Mouse (Mus musculus) spleen, adult 12 weeks (tissue): ENCODE data around the gene Erich6b.

Experiments used
- DNase-seq: peaks from one replicate; pipeline ENCODE4 v3.0.0; 2022; ENCODE audit warnings: low spot score

Erich6b gene

DNA sequence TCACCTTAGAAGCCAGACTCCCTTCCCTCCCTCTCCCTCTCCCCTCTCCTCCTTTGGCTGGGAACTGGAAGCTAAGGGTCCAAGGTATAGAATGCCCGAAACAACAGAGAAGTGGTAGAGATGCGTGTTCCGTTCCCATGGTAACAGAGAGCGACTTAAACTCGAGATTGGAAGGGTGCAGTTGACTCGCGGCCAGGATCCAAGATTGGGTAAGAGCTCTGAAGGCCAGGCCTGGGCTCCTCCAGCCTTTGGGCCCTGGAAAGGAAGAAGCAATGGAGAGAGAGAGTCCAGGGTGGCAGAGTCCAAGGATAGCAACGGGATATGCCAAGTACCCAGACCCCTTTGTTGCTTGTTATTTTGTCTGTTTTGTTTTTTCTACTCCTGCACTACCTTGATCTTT is at the start of gene Erich6b:
Erich6b (plus strand) TSS at position 180 of the 400 bp plus-strand sequence.
- no peak for DNase-seq

DNA sequence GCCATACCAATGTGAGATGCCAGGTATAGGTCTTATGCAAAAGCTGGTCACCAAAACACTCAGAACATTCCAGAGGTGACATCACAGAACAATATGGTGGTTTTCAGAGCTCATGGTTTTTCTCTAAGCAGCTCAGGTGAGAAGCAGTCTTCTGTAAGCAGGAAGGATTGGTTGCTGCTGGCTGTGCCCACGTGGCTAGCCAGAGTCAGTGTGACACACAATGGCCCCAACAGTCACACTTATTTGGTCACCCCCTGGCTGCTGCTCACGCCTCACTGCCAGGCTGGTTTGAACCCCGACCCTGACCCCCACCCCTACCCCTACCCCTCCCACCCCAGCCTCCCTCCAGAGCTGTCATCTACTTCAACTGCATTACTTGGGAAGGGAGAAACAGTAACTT is 49.1 kb upstream of the Erich6b start, which contains the start of gene Spert:
Spert (minus strand) TSS at position 139 of the 400 bp plus-strand sequence.
- no peak for DNase-seq

GRCm38 (mm10) chr14:75609176-75609575 is 32.9 kb upstream of the Erich6b start:
- no peak for DNase-seq

- no peak for DNase-seq
Measured at GRCm38 (mm10) chr14:75616375-75616774, 25.7 kb upstream of the Erich6b start.

DNA sequence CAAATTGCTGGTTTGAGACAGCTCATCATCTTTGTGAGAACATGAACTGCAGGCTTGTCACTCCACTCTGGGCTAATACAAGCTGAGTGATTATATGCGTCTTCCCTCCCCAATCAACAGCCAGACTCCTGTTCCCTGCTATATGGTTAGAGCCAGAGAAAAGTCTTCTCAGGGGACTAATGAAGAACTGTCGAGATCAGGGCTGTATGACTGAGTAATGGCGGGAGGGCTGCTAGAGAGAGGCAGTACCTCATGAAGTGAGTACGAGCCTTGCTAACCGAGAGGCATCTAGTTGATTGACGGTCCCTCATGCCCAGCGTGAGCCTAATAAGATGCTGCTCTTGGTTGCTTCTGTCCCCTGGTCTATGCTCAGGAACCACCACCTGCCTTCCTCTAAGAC is 19.1 kb upstream of the Erich6b start:
- no peak for DNase-seq

DNA sequence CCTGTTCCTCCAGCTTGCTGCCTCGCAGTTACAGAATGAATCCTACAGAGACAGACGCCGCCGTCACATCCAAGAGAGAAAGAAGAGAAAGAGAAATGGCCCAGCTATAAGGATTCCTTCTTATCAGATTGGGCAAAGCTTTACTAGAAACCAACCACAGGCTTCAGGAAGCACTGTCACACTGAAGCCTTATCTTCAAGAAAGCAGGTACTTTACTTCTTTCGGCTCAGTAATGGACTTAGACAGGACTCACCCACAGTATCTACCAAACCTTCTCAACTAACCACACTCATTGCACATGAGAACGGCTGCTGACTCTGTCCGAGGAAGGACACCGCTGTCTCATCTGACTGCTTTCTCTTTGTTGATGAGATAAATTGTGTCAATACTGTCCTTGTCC is 13.2 kb upstream of the Erich6b start:
- no peak for DNase-seq

GRCm38 (mm10) chr14:75635350-75635749 is 6.7 kb upstream of the Erich6b start:
- DNase-seq: no peak

GRCm38 (mm10) chr14:75636107-75636506 is 6.0 kb upstream of the Erich6b start:
- DNase-seq: no peak

DNA sequence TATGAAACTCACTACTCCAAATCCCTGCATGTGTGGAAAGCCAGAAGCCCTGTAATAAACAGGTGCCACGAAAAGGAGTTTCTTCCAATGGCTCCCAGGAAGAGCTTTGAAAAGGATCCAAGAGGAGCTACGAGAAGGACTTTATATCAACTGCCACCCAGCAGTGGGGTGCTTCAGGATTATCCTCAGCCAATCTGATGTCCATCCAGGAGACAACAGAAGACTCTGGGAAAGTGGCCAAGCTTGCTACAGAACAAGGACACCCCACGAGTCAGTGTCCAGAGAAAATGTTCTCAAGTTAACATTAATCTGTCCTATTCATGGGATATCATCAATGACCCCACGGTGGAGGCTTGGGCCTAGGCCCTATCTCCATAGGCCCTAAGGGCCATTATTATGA is 4.4 kb upstream of the Erich6b start:
- no peak for DNase-seq

GRCm38 (mm10) chr14:75640846-75641245 is 1.2 kb upstream of the Erich6b start:
- DNase-seq: no peak

- no peak for DNase-seq
Measured at GRCm38 (mm10) chr14:75641369-75641768, 690 bp upstream of the Erich6b start.

GRCm38 (mm10) chr14:75645461-75645860 is 3.4 kb downstream of the Erich6b start:
- no peak for DNase-seq

GRCm38 (mm10) chr14:75646060-75646459 is 4.0 kb downstream of the Erich6b start:
- no peak for DNase-seq

GRCm38 (mm10) chr14:75646968-75647829 is 5.1 kb downstream of the Erich6b start:
- no peak for DNase-seq

GRCm38 (mm10) chr14:75660936-75661335 is 18.9 kb downstream of the Erich6b start:
- no peak for DNase-seq

DNA sequence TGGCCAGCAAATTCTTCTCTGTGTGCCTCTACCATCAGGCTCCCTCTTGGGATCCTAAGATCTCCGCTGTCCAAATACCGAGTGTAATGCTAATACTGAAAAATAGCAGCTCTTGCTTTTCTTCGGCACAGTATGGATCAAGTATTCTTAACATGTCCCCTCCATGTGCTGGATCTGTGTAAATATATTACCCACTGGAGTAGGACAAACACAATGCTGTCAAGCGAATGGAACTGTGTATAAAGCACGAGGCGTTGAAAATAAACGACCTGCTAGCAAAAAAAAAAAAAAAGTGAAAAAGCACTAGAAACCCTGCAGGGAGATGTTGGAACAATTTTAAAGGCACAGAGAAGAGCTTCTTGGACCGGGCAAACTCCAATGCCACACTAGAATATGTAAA is 19.5 kb downstream of the Erich6b start:
- no peak for DNase-seq

DNA sequence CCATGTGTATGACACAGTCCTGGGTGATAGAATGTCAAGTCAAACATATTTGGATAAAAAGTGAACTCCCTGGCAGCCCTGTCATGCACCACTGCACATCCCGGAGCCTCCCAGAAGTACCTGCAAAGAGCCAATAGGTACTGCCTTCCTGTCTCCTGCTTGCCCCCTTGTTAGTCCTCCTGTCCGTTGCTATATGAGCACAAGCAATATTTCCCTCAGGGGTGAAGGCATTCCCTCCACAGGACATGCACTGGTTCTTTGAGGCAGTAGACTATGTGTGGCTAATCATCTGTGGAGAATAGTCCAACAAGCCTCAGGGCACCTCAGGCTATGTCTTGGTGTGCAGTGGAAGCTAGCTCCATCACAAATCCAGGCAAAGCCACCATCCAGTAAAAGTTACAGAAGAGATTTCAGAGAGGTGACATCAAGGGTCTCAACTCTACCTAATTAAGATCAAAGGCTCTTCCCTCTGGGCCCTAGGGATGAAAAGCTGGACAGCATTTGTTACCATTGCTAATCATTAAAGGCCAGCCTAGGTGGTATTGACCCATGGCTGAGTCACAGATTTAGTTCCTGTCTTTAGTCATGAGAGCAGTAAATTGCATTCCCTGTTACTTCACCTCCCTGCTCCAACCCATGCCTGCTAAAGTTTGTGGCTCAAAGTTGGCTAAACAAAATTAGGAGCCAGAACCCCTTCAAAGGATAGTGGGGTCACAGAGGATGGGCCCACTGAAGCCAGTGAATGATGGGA is 23.5 kb downstream of the Erich6b start:
- no peak for DNase-seq

DNA sequence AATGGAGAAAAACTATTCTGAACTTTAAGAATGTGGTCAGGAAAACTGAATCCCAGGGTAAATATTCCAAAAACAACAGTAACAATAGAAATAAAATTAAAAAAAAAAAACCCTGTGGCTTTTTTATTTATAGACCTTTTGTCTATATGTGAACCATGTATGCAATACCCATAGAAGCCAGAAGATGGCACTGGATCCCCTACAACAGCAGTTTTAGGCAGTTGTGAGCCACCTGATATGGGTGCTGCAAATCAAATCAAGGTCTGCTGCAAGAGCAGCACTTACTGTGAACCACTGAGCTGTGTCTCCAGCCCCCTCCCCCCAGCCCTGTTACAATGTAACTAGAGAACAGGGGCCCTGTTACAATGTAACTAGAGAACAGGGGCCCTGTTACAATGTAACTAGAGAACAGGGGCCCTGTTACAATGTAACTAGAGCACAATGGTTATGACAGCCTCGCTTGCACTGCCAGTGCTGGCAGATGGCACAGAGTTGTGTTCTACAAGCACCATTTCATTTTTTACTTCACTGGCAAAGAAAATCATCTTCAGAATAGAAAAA is 27.1 kb downstream of the Erich6b start:
- no peak for DNase-seq

GRCm38 (mm10) chr14:75676316-75676715 is 34.3 kb downstream of the Erich6b start:
- DNase-seq: no peak

DNA sequence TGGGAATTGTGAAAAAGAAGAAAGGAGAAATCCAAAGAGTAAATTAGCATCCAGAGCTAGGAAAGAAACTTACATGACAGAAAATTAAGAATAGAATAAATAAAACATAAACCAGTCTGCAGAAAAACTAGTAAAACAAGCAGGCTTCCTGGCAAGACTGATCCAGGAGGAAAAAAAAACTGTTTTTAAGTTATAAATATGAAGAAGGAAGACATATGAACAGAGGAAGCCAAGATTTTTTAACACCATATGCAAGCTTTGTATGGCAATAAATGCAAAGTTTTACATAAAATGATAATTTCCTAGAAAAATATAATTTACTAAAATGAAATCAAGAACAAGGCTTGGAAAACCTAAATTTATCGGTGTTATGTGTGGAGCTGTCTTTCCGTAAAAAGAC is 48.4 kb downstream of the Erich6b start:
- DNase-seq: no peak

GRCm38 (mm10) chr14:75696096-75696495 is 54.0 kb downstream of the Erich6b start:
- no peak for DNase-seq

DNA sequence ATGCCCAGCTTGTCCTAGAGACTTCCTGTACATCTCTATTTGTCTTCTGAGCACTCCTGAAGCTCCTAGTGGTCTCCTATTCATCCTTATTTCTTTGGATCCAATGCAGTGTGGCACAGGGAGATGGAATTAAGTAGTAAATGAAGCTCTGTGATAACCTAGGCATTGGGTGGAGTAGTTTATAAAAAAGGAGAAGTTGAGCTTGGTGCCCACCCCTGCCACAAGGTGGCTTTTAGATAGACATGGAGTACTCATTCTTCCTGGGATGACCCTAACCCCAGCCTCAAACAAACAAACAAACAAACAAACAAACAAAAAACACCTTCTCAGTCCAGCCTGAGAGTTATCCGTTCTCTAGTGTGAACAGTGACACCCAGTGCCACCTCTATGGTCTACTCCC is 55.9 kb downstream of the Erich6b start:
- no peak for DNase-seq

DNA sequence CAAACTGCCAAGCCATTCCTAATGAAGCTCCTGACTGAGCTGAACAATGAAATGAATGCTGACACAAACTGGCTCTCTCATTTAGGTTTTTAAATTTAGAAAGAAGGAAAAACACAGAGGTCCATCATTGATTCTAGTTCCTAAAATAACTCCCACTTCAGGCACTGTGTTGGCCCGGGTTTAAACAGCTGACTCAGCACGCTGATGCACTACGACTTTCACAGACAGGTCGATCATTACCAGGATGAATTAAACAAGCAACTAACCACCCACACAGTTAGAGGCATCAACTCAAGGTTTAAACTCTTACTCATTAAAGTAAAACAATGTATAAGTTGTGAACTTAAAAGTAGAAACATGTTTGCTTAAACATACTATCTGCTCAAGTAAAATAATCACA is 64.6 kb downstream of the Erich6b start:
- DNase-seq: no peak
